ENCODE assay signal across 8 mouse cellular contexts in genomic region chr3:89213803-89214530, GRCm38 (mm10). TPM values are rescaled to one million over a fixed set of nuclear protein-coding genes. Genes with fewer than 3 reads are reported as not detected.
DNase-seq lines count a peak whose midpoint lies in the region; ATAC-seq lines count a peak whose summit lies in the region.

No protein-coding gene starts in this region.

- peak; percentile 94 to 97 for DNase-seq in adrenal gland, adult (ENCODE audit: inconsistent age in 2 of 2, low spot score in 1 of 2)
- peak; percentile 98 for DNase-seq in embryo, embryonic 10 days (ENCODE audit: low spot score)
- DNase-seq in gastrocnemius, postnatal 10 days: peak; percentile 92
- peak; percentile 91 to 95 for DNase-seq in left cerebral cortex, postnatal 10 days (ENCODE audit: extremely low spot score in 1 of 2, low spot score in 2 of 2)
- peak; percentile 96 for DNase-seq in right cerebral cortex, postnatal 10 days (ENCODE audit: low spot score in 2 of 2)
- DNase-seq in urinary bladder, postnatal 14 days (ENCODE audit: low spot score): peak; percentile 93

- ATAC-seq in inflammation-experienced regulatory T-cells, adult 6 months: peak; percentile 86
- ATAC-seq in megakaryocyte progenitor cell, adult 5-6 weeks (replicated peaks; ENCODE audit: poor library complexity): peak; percentile 84

- intact Hi-C loops in left cerebral cortex, postnatal 10 days (cut with DNase I): no loop called here

RNA-seq across cellular contexts. Expression of gene Thbs3, which starts 1.0 kb away (rescaled TPM):
- total RNA-seq in gastrocnemius, postnatal 10 days (2021): 10 to 100 TPM; 46.2 to 61.5 TPM
- 1 to 10 TPM in 2 of 3 experiments, under 1 TPM in 1; 0.48 to 3.3 (median 2.7) TPM for polyA plus RNA-seq in inflammation-experienced regulatory T-cells, adult 6 months (2017; shearing (Covaris generic))
- total RNA-seq in left cerebral cortex, postnatal 10 days (2021): 10 to 100 TPM; 27.8 to 31.4 TPM
- not detected in 2 replicates for total RNA-seq in megakaryocyte progenitor cell, adult 5-6 weeks (2015)
- 0.42 TPM in 1 of 2 replicates, not detected in the other for total RNA-seq in megakaryocyte progenitor cell, adult 5-6 weeks (2017)

RNA-seq across cellular contexts. Expression of gene Gba, which starts 11.2 kb away (rescaled TPM):
- total RNA-seq in gastrocnemius, postnatal 10 days (2021): 10 to 100 TPM; 20.6 to 24.5 TPM
- 10 to 100 TPM; 63.7 to 86.1 (median 85.1) TPM for polyA plus RNA-seq in inflammation-experienced regulatory T-cells, adult 6 months (2017; shearing (Covaris generic))
- 10 to 100 TPM; 66.2 to 68.0 TPM for total RNA-seq in left cerebral cortex, postnatal 10 days (2021)
- total RNA-seq in megakaryocyte progenitor cell, adult 5-6 weeks (2015): 52.8 and 60.0 TPM in 2 replicates
- total RNA-seq in megakaryocyte progenitor cell, adult 5-6 weeks (2017): 51.4 and 55.8 TPM in 2 replicates

RNA-seq across cellular contexts. Expression of gene Mtx1, which starts 12.9 kb away (rescaled TPM):
- 10 to 100 TPM; 55.2 to 57.3 TPM for total RNA-seq in gastrocnemius, postnatal 10 days (2021)
- 100 to 1,000 TPM in 1 of 3 experiments, 10 to 100 TPM in 2; 77.7 to 112 (median 94.3) TPM for polyA plus RNA-seq in inflammation-experienced regulatory T-cells, adult 6 months (2017; shearing (Covaris generic))
- total RNA-seq in left cerebral cortex, postnatal 10 days (2021): 100 to 1,000 TPM in 1 of 2 experiments, 10 to 100 TPM in 1; 98.6 to 102 TPM
- 70.4 and 95.6 TPM in 2 replicates for total RNA-seq in megakaryocyte progenitor cell, adult 5-6 weeks (2015)
- total RNA-seq in megakaryocyte progenitor cell, adult 5-6 weeks (2017): 66.1 and 95.2 TPM in 2 replicates

RNA-seq across cellular contexts. Expression of gene Muc1, which starts 14.9 kb away (rescaled TPM):
- total RNA-seq in gastrocnemius, postnatal 10 days (2021): under 1 TPM; 0.16 to 0.63 TPM
- 1 to 10 TPM; 1.6 to 2.5 (median 1.8) TPM for polyA plus RNA-seq in inflammation-experienced regulatory T-cells, adult 6 months (2017; shearing (Covaris generic))
- 1 to 10 TPM in 1 of 2 experiments, under 1 TPM in 1; 0.58 to 1.8 TPM for total RNA-seq in left cerebral cortex, postnatal 10 days (2021)
- total RNA-seq in megakaryocyte progenitor cell, adult 5-6 weeks (2015): 0.44 TPM in 1 of 2 replicates, not detected in the other
- total RNA-seq in megakaryocyte progenitor cell, adult 5-6 weeks (2017): not detected in 2 replicates

RNA-seq across cellular contexts. Expression of gene Fam189b, which starts 31.0 kb away (rescaled TPM):
- total RNA-seq in gastrocnemius, postnatal 10 days (2021): 10 to 100 TPM; 11.1 to 12.9 TPM
- polyA plus RNA-seq in inflammation-experienced regulatory T-cells, adult 6 months (2017; shearing (Covaris generic)): 100 to 1,000 TPM; 132 to 223 (median 213) TPM
- total RNA-seq in left cerebral cortex, postnatal 10 days (2021): 10 to 100 TPM; 59.6 to 66.2 TPM
- 14.3 and 18.0 TPM in 2 replicates for total RNA-seq in megakaryocyte progenitor cell, adult 5-6 weeks (2015)
- 2.3 and 5.2 TPM in 2 replicates for total RNA-seq in megakaryocyte progenitor cell, adult 5-6 weeks (2017)

Comparison
In these comparisons a context has a peak if more than half of its experiments do, and no peak if none do; other contexts are left out.
1. Peak in every context shown above with its lines: DNase-seq and ATAC-seq.
2. RNA of gene Thbs3, which starts 1.0 kb away (total RNA-seq): 46.2 to 61.5 TPM in gastrocnemius, postnatal 10 days and 27.8 to 31.4 TPM in left cerebral cortex, postnatal 10 days; 0.42 TPM in megakaryocyte progenitor cell, adult 5-6 weeks; every median in the first group is over 10 times any median in the second.